Mouse (Mus musculus): Measurements from ENCODE around the gene Nup43. TPM values are rescaled to one million over a fixed set of nuclear protein-coding genes. Genes with fewer than 3 reads are reported as not detected.
A peak's percentile ranks its signal among the peaks of the same experiment; 100 is the strongest.

Gene Nup43
- total RNA-seq, 2 experiments from 2014 or later = 5.9 to 9.1 TPM

DNA sequence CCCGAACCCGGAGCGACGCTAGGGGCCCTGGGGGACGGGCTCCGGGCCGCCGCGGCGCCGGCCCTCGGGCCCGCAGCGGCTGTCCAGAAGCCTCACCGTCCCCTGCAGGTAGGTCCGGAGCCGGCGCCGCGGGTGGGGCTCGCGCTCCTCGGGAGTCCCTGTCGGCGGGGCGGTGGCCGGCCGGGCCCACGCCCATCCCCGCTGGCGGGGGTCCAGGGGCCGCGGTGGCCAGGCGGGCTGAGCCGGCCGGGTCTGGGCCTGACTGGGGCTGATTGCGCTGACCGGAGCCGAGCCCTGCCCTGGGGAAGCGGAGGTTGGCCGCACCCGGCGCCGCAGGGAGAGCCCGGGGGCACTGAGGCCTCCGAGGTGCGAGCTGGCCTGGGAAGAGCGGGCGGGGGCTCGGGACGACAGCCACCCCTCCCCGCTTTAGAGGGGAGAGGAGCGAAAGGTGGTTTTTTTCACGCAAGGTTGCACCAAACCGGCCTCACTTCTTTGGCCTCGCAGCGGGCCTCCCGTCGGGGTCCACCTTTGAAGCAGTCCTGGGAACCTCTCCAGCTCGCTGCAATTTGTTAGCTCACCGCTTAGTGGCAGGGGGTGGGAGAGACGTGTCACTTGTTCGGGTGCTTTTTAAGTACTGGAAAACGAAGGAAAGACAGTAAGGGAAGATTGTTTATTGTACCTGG lies 14.2 kb downstream of the Nup43 start:
- peak; percentile 62 to 76 for DNase-seq (ENCODE audit: low spot score in 2 of 2)

DNA sequence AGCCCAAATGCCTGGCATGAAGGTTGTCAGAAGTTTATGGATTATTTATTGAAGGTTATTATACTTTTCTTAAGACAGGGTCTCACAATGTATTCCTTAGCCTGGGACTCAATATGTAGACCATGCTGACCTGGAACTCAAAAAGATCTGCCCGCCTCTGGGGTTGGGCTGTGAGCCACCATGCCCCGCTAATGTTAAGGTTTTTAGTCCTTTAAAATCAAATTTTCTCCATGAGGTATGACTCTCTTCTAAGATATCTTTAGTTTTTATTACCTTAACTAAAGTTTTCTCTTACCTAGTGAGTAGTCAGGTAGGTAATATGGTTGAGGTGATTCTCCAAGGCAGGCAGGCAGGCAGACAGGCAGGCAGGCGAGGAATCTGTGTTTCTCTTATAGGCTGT lies 14.9 kb downstream of the Nup43 start:
- DNase-seq (ENCODE audit: low spot score in 2 of 2) = no peak

DNA sequence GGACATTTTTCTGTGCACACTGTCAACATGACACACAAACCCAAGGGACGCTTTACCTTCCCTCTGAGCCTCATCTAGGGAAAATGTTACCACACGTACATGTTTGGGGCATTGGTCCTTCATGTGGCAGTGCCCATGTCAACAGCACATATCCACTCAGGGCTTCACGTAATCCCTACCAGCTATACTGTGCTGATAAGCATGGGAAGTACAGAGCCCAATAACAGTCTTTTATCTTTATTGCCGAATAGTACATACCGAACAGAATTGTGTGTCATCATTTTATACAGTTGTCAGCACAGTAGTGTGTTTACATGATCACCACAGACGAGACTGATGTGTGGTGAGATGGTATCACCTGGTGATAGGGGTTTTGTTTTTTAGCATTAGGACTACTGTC lies 19.6 kb downstream of the Nup43 start:
- DNase-seq (ENCODE audit: low spot score in 2 of 2) = no peak

DNA sequence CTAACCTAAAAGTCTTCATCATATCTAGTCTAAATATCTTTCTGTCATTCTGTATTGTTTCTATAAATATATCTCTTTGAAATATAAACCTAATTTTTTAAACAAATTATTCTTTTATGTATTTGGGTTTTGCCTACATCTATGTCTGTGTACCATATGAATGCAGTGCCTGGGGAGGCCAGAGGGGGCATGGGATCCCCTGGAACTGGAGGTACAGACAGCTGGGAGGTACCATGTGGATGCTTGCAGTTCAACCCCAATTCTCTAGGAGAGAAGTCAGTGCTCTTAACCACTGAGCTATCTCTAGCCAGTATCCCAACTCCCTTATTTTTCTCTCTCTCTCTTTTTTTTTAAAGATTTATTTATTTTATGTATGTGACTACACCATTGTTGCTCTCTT lies 28.0 kb downstream of the Nup43 start:
- DNase-seq (ENCODE audit: low spot score in 2 of 2) = no peak

DNA sequence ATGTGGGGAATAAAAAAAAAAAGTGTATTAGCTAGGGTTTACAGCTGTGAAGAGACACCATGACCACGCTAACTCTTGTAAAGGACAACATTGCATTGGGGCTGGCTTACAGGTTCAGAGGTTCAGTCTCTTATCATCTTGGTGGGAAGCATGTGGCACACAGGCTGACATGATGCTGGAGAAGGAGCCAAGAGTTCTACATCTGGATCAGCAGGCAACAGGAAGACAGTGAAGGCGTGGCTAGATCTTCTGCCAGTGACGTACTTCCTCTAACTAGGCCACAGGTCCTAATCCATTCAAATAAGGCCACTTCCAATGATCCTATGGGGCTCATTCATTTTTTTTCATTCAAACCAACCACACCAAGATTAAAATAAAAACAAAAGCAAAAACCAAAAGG lies 32.8 kb downstream of the Nup43 start:
- no peak for DNase-seq (ENCODE audit: low spot score in 2 of 2)

DNA sequence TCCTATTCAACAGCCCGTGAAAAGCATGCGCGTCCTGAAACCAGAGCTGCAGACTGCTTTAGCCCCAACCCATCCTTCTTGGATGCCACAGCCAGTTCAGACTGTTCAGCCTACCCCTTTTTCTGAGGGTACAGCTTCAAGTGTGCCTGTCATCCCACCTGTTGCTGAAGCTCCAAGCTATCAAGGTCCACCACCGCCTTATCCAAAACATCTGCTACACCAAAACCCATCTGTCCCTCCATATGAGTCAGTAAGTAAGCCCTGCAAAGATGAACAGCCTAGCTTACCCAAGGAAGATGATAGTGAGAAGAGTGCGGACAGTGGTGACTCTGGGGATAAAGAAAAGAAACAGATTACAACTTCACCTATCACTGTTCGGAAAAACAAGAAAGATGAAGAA lies 35.3 kb downstream of the Nup43 start:
- no peak for DNase-seq (ENCODE audit: low spot score in 2 of 2)

DNA sequence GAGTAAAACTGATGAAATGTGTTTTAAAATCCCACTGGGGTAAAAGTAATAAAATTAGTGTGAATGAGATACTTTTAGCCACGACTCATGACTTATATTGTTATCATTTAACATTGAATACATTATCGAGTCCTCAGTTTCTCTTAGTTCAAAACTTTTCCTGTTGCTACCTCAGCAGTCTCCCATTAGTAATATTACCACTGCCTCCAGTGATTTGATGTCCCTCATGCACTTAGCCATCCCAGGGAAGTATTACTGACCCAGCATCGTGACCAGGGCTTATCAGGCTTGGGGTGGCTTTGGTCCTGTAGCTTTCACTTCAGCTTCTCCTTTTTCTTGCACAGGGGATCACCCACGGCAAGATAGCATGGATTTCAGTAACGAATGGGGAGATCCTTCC lies 42.8 kb downstream of the Nup43 start:
- DNase-seq (ENCODE audit: low spot score in 2 of 2) = no peak

DNA sequence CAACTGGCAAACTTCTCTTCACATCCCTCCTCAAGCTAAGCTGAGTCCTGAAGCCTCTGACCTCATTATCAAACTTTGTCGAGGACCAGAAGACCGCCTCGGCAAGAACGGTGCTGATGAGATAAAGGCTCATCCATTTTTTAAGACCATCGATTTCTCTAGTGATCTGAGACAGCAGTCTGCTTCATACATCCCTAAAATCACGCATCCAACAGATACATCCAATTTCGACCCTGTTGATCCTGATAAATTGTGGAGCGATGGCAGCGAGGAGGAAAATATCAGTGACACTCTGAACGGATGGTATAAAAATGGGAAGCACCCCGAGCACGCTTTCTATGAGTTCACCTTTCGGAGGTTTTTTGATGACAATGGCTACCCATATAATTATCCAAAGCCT lies 45.2 kb downstream of the Nup43 start:
- DNase-seq (ENCODE audit: low spot score in 2 of 2) = no peak

DNA sequence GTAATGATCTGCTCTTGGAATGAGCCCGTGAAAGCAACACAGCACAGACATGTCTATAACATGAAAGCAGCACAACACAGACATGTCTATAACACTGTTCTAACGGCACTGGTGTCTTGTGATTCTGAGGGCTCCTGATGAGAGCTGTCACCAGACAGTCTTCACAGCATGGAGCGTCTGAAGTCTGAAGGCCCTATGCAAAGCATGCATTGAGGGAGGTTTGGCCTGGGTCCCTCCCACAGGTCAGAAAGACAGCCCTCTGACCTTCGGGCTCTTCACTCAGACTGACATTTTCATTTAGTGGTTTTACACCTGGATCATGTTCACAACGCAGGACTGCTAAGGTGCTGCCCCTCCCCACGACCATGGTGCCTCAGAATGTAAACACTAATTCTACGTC lies 47.8 kb downstream of the Nup43 start:
- DNase-seq (ENCODE audit: low spot score in 2 of 2) = no peak

DNA sequence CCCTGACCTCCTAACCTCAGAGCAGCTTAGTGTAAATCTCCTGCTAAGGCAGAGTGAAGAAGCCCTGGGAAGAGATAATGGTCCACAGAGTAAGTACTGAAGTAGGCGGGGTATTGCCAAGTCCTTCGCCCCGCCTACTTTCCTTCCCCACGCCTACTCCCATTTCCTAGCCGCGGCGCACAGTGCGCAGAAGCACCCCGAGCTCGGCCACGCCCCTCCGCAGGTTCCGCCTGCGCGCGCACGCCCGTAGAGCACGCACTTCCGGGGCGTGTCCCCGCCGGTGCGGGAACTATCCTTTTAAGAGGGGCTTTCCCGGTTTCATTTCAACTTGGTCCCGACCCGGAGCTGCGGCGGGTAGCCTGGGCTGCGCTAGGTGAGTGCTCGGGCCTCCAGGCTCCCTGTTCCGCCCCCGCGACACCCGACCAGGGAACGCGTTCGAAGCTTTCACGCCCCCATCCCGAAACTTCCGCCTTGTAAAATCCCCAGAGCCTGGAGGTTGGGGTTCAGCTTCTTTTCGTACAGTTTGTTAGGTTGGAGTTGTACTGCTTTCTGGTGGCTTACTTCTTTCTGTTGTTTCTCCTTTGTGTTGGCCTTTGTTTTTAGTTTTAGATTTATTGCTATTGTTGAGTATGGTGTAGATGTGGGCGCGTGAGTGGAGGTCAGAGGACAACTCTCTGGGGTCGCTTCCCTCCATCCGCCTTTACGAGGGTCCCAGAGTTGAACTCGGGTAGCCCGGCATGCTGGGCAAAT lies 58.6 kb downstream of the Nup43 start, which contains the start of gene Katna1:
TSS of gene Katna1 (plus strand) at position 250 of the 750 bp plus-strand sequence.
- peak; percentile 92 to 93 for DNase-seq (ENCODE audit: low spot score in 2 of 2)

DNA sequence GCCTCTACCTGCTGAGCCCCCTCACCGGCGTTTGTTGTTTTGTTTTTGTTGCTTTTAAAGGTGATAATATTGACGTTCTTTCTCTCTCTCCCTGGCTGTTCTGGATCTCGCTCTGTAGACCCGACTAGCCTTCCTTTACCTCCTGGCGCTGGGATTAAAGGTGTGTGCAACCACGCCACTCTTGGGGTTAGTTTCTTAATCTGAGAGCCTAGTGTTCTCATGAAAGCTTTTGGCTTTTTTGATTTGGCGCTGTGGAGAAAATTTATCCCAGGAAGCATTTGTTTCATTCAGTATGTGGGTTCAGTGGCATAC lies 59.2 kb downstream of the Nup43 start:
- DNase-seq (ENCODE audit: low spot score in 2 of 2) = no peak

DNA sequence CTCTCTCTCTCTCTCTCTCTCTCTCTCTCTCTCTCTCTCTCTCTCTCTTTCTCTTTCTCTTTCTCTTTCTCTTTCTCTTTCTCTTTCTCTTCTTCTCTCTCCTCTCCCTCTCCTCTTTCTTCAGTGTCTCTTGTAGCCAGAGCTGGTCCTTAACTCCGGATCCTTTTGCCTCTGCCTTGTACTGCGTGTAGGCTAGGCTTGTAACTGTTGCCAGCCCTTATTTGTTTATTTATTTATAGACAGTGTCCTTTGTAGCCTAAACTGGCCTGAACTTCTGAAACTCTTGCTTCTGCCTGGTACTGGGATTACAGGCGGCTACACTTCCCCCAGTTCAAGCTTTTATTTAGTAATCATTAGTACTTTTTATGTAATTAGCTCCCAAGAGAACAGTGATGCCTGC lies 59.7 kb downstream of the Nup43 start:
- no peak for DNase-seq (ENCODE audit: low spot score in 2 of 2)

Other genes with a start within 250 kb of the Nup43 start
- gene Ulbp1, start 193.9 kb upstream of the Nup43 start, total RNA-seq (2021) = 1 to 10 TPM; 1.5 to 3.9 TPM
- 10 to 100 TPM; 21.8 to 22.1 TPM for gene Lrp11, start 77.7 kb upstream of the Nup43 start, total RNA-seq (2021)
- gene Pcmt1, start 13.6 kb downstream of the Nup43 start, total RNA-seq (2021) = 10 to 100 TPM; 79.9 to 83.7 TPM
- 10 to 100 TPM; 40.6 to 52.9 TPM for gene Lats1, start 13.7 kb downstream of the Nup43 start, total RNA-seq (2021)
- gene Katna1, start 58.5 kb downstream of the Nup43 start, total RNA-seq (2021) = 10 to 100 TPM; 30.7 to 33.1 TPM
- 100 to 1,000 TPM; 173 to 253 TPM for gene Ginm1, start 125.3 kb downstream of the Nup43 start, total RNA-seq (2021)
- gene Ppil4, start 125.4 kb downstream of the Nup43 start, total RNA-seq (2021) = 10 to 100 TPM; 25.5 to 30.8 TPM
- gene Zc3h12d, start 165.0 kb downstream of the Nup43 start, total RNA-seq (2021) = under 1 TPM; 0.13 to 0.38 TPM